Mouse (Mus musculus): ENCODE results near the gene Csn1s2b.
"Not testable (repeated sequence)": the region's sequence is repeated elsewhere in the genome, so short reads cannot be mapped to it uniquely, and the experiment has no call there.

The Csn1s2b gene

GRCm38 (mm10) chr5:87807782-87808181 is at the start of gene Csn1s2b:
Gene Csn1s2b, plus strand, starts transcription at chr5:87808082.
- DNase-seq (ENCODE audit: low spot score), result no peak

- no peak for DNase-seq (ENCODE audit: low spot score)
These were observed 43.3 kb upstream of the Csn1s2b start for GRCm38 (mm10) chr5:87764546-87764945.

GRCm38 (mm10) chr5:87772151-87772550 is 35.7 kb upstream of the Csn1s2b start:
- DNase-seq (ENCODE audit: low spot score), result not testable (repeated sequence)

GRCm38 (mm10) chr5:87774267-87774666 is 33.6 kb upstream of the Csn1s2b start, which contains the start of gene Csn1s2a:
Gene Csn1s2a, plus strand, starts transcription at chr5:87774567.
- no peak for DNase-seq (ENCODE audit: low spot score)

- no peak for DNase-seq (ENCODE audit: low spot score)
These were observed 25.2 kb upstream of the Csn1s2b start for GRCm38 (mm10) chr5:87782731-87783130.

GRCm38 (mm10) chr5:87809253-87809652 is 1.4 kb downstream of the Csn1s2b start:
- DNase-seq (ENCODE audit: low spot score), result no peak

GRCm38 (mm10) chr5:87825386-87825785 is 17.5 kb downstream of the Csn1s2b start, which contains the start of gene Prr27:
Gene Prr27, plus strand, starts transcription at chr5:87825686.
- DNase-seq (ENCODE audit: low spot score), result no peak

- DNase-seq (ENCODE audit: low spot score), result no peak
These were observed 47.3 kb downstream of the Csn1s2b start for GRCm38 (mm10) chr5:87855136-87855716.

- no peak for DNase-seq (ENCODE audit: low spot score)
These were observed 62.2 kb downstream of the Csn1s2b start for GRCm38 (mm10) chr5:87870084-87870483.

GRCm38 (mm10) chr5:87871423-87871822 is 63.5 kb downstream of the Csn1s2b start:
- DNase-seq (ENCODE audit: low spot score), result no peak

All from ovary, postnatal 36 days (tissue).